Comparison of ENCODE assay signal across 20 mouse cellular contexts in genomic region chr9:28444972-28445371, GRCm38 (mm10).
"Had no signal": no experiment of that assay in that cellular context is flagged by ENCODE, and none has a peak within 500 bp of the region (broad histone marks: within the 10 kb centered on the region; RNA-seq: fewer than 3 reads in every experiment).

No protein-coding gene starts in this region.

- H3K36me3 ChIP-seq: kidney, embryonic 15.5 days; limb, embryonic 12.5 days; limb, embryonic 15.5 days; midbrain, embryonic 12.5 days; midbrain, embryonic 15.5 days; neural tube, embryonic 12.5 days; neural tube, embryonic 15.5 days had no signal

- H3K9me3 ChIP-seq: kidney, embryonic 15.5 days; limb, embryonic 12.5 days; limb, embryonic 15.5 days; midbrain, embryonic 12.5 days; midbrain, embryonic 15.5 days; neural tube, embryonic 12.5 days; neural tube, embryonic 15.5 days had no signal

- DNase-seq: kidney, postnatal 10 days; kidney, postnatal 36 days; liver, postnatal 0 days; lung, embryonic 14.5 days; right cerebral cortex, adult 18-20 months; thymus, adult 2 months; thymus, postnatal 14 days; thymus, postnatal 4 days had no signal

- H3K9ac ChIP-seq: kidney, embryonic 15.5 days; limb, embryonic 12.5 days; limb, embryonic 15.5 days; liver, embryonic 14.5 days; liver, postnatal 0 days; lung, embryonic 14.5 days; midbrain, embryonic 12.5 days; midbrain, embryonic 15.5 days; neural tube, embryonic 12.5 days; neural tube, embryonic 15.5 days had no signal

- H3K4me3 ChIP-seq: kidney, embryonic 15.5 days; limb, embryonic 12.5 days; limb, embryonic 15.5 days; midbrain, embryonic 12.5 days; midbrain, embryonic 15.5 days; neural tube, embryonic 12.5 days; neural tube, embryonic 15.5 days had no signal

- H3K4me1 ChIP-seq: midbrain, embryonic 15.5 days had no signal

- ATAC-seq: liver, postnatal 0 days; lung, postnatal 0 days; midbrain, embryonic 15.5 days had no signal

- H3K27me3 ChIP-seq: kidney, embryonic 15.5 days; limb, embryonic 12.5 days; limb, embryonic 15.5 days; midbrain, embryonic 15.5 days; neural tube, embryonic 12.5 days; neural tube, embryonic 15.5 days had no signal

- H3K4me2 ChIP-seq: kidney, embryonic 15.5 days; limb, embryonic 12.5 days; limb, embryonic 15.5 days; liver, embryonic 11.5 days; lung, embryonic 14.5 days; midbrain, embryonic 12.5 days; midbrain, embryonic 15.5 days; neural tube, embryonic 12.5 days; neural tube, embryonic 15.5 days had no signal

- H3K27ac ChIP-seq: kidney, embryonic 15.5 days; limb, embryonic 12.5 days; limb, embryonic 15.5 days; liver, embryonic 14.5 days; macrophage; midbrain, embryonic 12.5 days; midbrain, embryonic 15.5 days; neural tube, embryonic 12.5 days; stomach, postnatal 0 days had no signal
